Mouse (Mus musculus) heart, adult 8-10 months (tissue): ENCODE measurements at regions not wholly inside any gene's neighbourhood (a gene's known extent, or its start where the extent isn't known, plus 50 kb on each side); places are given as distances from the start of the nearest gene placed in this dataset.

ENCODE experiments used
- DNase-seq: peaks from one replicate; pipeline ENCODE4 v3.0.0; 2022; ENCODE audit warnings: low spot score

DNA sequence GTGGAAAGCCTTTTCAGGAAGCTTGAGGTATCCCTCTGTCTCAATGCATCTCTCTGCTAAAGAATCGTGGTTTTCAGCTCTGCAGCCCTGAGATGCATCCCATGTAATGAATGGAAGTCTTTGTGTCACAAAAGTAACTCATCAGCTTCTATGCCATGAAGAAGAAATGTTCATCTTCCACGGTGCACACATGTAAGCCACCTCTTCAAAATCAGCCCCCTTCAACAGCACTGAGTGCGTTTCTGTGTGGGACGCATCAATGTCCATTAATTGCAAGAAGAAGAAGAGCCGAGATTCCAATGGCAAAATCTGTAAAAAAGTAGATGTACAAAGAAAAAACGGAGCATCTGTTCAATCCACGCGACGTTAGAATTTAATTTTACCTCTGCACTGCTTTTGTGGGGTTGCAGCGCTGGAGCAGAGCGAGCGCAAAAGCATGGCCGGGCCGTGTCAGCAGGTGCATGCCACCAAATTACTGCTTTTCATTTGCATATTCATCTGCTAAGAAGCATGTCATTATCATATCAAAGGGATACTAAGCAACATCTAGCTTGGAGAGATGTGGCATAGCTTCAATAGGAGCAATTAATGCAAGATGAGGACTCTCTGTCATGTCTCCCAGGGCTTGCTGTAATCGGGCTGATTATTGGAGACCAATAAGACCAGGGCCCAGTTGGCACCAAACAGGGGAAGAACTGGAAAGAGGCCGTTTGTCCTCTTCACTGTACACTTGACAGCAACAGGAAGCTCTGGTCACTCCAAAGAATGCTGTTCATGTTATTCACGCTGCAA lies 185.0 kb upstream of the Sox2 start:
- DNase-seq, result no peak

DNA sequence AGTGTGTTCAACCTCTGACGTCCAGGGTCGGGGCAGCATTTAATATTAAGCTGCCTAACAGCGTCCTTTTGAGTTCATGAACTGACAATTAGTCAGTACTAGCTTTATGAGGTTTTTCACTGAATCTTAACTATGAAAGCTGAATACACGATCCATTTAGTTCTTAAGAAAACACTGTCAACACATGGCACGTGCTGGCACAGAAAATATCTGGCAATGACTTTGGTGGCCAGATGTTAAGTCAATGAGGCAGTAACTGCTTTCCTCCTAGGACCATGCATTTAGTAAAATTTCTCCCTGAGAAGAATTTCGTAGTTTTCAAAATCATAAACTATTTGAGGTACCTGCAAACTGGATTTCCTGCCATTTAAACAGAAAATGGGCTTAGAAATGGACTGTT lies 191.4 kb upstream of the Sox2 start:
- no peak for DNase-seq

DNA sequence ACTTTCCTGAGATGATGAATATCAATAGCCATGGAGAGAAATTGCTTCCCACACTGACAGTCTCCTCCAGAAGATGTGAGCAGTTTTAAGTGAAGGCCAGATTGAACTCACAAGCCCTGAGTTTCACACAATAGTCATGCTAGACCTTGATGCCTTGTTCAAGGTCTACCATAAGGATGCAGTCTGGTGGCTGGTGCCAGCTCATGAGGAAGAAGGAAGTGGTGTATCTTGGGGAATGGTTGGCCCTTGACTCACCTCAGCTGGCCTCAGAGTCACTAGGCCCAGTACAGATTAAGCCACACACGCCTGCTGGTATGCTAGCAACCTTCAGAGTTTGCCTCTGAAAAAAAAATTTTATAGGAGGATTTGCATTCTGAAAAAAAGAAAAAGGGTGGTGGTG lies 192.4 kb upstream of the Sox2 start:
- no peak for DNase-seq

DNA sequence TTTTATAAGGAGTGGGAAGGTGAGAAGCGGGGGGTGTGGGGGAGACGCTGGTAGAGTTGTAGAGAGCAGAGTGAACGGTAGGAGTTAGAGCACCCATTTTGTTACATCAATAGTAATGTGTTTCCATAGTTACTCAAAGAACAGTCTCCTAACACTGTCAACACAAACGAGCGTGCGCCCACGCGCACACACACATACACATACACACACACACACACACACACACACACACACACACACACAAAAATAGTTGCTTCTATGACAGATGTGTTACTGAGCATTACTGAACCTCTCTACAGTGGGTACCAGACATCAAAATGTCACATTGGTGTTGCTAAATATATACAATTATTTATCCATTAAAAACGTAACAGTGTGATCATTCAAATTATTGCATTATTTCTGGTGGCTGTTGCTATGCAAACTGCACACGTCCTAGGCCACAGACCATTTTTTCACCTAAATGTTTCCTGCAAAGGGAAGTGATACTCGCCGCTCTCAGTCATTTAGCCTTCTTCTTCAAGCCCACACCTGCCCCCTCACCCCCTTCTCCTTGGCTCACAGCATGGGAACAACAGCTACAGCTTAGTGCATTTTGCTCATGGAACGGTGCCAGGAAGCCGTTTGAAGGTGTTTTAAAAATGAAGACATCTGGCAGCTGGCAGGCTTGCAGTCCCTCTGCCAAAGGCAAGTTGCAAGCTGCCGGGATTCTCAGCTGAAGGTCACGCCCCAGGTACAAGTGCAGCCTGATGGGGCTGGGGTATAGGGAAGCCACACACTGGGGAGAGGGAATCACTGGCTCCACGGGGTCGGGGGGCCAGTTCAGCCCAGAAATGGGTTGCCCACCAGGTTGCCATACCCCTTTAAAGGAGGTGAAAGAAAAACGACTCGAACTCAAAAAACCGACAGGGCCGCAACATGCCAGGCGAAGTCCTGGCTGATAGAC lies 193.4 kb upstream of the Sox2 start:
- DNase-seq, result no peak

DNA sequence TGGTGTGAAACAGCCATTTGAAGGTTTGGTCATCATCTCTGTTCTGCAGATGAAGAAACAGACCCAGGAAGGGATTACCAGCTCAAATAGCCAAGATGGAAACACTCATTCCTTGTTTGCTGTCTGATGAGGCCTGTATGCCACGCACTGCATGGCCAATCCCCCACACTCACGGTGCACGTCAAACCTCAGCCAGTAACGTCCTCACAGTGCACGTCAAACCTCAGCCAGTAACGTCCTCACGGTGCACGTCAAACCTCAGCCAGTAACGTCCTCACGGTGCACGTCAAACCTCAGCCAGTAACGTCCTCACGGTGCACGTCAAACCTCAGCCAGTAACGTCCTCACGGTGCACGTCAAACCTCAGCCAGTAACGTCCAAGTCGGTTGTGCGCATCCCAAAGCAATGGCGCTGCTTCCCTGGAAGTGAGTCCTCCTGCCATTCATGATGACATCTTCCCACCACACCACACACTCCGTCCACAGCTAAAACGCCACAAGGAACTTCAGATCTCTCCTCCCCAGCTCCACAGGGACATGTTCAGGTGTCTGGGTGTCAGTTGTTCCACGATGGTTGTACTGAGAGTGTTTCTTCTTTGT lies 196.1 kb upstream of the Sox2 start:
- DNase-seq, result no peak

DNA sequence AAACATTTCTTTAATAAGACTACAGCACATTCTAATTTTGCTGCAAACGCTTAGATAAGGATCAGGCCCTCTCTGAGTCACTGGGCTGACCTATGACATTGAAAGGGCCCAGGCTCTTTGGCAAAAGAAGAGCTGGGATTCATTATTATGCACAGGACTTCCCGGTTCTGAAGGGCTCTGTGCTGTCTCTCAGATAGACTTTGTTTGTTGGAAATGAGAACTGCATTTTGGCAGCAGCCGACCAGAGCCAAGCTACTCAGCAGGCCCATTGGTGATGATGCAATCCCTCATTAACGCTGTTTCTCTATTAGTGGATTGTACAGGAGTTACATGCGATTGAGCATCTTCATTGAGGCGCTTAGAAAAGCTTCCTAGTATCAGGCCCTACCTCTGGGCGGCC lies 204.9 kb upstream of the Sox2 start:
- DNase-seq, result no peak

DNA sequence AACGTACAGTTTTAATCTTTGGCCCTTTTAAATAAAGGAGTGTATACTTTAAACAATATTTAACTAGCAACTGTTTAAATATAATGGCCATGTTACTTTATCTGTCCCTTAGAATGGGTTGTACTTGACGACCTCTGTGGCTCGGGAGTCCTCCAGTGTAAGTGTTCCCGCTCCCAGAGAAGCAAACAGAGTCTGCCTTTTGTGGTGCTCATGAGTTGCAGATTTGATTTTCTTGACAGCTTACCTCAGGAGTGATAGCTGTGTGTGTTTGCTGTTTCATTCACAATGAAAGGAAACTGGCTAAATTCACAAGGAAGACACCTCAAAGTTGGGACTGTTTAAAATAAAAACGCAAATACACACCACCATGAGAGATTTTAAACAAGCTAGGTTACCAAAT lies 205.4 kb upstream of the Sox2 start:
- DNase-seq, result no peak

DNA sequence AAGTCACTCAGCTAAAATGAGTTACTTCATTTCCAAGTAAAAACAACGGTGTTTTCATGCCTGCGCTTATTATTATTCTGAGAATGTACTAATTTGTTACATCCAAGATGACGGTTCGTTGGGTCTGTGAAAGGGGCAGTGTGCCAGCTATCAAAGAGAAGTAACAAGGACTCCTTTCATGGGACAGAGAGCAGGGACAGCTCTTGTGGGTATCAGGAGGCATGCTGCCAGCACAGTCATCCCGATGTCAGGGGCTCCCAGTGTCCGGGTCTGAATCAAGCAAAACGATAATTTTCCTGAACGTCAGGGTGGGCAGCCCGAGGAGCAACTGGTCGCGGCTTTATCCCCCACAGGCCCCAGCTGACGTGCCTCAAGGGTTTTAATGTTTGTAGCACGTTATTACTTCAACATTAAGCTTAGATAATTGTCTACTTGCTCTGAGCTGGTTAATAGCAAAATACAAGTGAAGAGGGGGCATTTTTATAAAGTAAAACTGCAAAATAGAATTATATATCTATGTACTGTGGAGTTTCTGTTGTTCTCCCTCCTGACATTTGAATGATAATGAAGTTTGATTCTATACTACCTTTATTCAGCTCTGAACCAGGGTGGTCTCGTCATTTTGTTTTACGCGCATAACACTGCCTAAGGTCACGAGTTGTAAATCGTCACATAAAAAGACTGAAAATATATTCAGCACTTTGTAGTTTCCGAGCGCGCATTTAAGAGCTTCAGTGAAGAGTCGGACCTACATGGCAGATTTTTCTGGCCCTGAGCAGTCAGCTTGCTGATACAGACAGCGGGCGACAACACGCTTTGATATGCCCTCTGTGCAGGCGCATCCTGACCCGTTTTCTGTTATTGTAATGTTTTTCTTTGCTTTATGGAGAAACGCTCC lies 206.2 kb upstream of the Sox2 start:
- no peak for DNase-seq

DNA sequence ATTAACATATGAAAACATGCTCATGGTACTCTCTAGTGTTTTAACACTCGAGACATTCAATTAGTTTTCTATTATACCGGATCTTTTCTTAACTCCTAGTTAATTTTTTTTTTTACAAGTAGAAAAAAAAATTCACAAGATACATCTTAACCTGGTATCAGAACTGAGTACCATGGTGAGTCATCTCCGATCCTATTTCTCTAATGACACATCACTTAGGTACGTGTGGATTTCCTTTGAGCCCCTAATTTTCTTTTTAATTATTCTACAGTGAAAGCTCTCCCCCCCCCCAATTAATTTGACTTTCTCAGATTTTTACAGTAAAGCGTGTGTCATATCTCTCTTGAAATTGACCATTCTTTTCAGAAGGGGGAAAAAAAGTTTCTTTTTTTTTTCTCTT lies 206.9 kb upstream of the Sox2 start:
- DNase-seq, result no peak

DNA sequence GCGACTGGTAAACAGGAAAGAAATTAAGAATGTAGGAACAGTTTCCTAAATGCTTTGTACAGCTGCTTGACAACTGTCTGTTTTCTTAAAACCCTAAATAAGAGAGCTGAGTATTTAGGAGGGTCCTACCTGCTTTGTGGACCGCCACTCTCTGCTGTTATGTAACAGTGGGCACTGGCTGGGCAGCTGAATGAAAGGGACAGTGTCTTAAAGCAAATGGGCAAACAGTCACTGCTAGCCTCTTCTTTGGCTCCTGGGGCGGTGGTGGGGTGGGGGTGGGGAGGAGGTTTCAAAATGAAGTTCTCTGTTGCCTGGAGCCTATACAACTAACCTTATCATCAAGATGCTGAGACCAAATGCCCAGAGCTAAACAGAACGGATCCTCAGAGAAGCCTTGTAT lies 208.4 kb upstream of the Sox2 start:
- no peak for DNase-seq

DNA sequence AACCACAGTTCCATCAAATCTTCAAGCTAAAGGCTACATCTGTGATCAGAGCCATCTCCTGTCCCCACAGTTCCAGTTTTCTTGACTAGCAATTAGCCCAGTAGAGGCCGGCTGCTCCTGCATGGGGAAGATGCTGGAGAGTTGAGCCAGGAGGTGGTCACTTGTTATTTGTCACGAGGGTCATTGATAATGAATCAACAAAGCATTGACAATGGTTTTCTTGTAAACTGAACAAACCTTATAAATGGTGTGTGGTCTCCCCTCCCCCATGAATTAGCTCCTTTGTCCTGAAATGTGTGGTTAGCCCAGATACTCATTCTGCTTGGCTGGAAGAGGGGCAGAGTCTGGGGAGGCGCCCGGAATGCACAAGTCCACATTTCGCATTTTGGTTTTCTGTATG lies 208.9 kb upstream of the Sox2 start:
- no peak for DNase-seq

DNA sequence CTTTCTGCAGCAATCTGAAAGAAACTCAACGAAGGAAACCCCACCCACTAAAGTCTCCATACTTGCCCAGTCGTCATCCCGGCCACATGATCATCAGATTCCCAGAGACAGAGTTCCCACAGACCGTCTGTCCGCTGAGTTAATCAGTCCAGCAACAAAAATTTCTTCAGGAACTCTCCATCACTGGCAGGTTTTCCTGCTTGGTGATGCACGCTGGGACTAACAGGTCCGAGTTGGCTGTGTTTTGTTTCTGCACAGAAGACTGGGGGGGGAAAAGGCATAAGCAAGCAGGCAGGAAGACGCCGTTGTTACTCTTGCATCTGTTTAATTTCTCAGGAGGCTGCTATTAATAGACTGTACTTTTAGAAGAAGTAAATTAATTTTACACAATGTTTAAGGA lies 215.3 kb upstream of the Sox2 start:
- DNase-seq, result no peak

DNA sequence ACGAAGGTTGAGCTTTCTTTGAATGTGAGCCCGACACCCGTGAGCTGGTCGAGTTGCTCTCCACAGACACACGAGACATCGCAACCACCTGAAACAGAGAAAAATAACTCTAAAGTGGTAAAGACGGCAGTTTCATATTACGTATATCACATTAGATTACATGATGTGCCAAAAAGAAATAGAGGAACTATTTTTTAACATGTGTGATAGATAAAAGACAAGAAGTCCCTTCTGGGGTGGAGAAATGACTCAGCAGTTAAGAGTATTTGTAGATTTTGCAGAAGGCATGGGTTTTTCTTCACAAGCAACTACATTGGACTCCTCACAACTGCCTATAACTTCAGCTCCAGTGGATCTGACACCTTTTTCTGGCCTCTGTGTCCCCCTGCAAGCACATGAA lies 222.2 kb upstream of the Sox2 start:
- DNase-seq, result no peak

DNA sequence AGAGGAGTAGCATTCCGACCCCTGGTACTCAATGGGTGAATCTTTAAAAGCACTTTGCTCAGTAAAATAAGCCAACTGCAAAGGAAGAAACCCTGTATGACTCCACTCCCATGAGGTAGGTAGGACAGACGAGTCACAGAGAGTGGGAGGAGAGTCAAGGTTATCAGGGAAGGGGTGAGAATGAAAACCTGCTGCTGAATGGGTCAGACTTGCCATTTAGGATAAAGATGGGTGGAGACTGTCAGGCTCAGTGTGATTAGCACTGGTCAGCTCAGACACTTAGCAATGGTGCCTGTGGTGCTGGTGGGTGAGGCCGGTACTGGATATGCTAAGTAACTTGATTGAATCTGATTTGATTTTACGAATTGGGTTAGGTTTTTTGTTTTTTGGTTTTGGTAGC lies 222.7 kb upstream of the Sox2 start:
- no peak for DNase-seq

DNA sequence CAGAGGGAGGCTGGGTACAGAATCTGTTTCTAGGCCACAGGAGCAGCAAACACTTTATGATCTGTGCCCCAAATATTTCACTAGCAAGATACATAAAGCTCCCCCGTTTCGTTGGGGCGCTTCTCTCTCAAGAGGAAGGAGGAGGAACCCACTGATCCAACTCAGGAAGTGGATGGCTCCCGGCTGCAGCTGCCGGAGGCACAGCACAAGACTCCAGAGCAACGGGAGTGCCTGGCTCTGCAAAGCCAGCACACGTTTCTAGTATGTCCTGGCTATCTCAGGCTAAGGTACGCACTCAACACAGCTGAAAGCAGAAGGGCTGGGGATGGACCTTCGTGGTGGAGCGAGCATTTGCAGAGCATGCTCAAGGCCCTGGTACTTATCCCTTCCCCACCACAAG lies 223.2 kb upstream of the Sox2 start:
- DNase-seq, result no peak

DNA sequence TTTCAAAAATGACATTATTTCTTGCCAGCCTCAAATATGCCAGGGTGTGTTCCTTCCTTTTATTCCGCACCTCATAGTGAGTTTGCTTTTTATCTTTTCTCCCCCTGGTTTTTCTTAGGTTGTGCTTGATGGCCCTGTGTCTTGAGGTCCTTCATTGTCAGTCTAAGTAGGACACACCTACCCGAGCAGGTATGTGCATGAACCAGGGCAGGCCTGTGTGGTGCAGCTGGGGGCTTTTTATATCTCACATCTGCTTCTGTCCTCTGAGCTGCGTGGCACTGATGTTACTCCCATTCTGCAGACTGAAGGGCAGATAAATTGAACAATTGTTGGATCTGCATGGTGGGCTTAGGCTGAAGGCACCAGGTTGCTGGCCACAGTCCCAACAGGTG lies 238.3 kb upstream of the Sox2 start:
- no peak for DNase-seq

DNA sequence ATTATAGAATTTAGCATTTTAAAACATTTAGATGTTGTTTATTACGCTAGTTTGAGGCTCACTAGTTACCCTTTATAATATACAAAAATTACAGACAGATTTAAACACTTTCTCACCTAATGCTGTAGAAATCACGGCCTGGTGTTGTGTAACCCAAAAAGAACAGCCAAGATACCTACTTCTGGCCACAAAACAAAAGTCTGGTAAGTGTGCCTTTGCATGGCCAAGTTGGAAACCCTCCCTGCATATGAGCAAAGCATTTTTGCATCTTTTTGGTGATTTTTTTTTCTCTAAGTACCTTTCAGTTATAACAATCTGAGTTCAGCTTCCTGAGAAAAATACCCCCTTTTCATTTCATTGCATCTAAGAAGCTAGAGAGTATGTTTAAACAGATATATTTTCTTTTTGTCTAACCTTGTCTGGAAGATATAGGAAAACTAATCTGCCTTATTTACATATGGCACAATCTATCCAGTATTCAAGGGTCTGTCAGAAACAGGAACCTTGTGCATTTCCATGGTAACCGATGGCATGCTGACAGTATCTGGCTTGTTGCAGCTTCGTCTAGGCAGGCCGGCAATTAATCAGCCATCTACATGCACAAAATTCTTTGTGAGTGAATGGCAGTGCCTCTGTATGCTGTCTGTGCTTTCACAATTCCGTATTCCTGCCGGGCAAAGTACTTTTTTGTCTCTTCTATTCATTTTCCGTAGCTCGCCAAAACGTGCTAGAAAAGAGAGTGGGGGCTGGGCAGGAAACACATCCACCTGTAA lies 238.9 kb upstream of the Sox2 start:
- no peak for DNase-seq

DNA sequence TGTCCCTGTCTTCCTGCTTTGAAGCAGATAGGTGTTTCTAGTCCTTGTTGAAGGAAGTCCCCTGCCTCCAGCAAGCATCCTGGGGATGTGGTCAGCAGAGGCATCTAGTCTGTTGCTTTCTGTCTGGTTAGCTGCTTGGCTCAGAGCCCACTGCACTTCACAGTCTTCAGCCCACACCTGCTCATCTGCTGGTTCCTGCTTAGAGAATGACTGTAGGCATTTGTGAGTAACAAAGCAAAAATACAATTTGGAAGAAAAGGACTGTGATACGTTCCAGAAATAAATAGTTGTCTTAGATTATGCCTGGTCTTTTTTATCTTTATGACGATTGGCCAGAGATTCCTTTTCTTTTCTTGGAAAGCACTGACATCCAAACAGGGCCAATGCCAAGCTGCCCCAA lies 246.6 kb upstream of the Sox2 start:
- DNase-seq, result no peak

DNA sequence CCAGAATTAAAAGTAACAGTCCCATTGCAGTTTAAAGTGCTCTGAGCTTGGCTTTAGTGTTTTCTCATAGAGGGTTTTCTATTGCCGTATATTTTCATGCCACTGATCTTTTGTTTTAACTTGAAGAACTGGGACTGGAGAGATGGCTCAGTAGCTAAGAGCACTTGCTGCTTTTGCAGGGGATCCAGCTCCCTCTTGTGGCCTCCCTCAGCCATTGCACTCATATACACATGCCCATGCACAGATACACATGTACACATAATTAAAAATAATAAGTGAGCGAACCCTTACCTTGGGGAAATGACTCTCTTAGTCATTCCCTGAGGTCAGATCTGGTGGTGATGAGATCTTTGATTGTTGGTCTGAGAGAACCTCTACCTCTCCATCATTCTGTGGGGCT lies 258.9 kb upstream of the Sox2 start:
- no peak for DNase-seq

DNA sequence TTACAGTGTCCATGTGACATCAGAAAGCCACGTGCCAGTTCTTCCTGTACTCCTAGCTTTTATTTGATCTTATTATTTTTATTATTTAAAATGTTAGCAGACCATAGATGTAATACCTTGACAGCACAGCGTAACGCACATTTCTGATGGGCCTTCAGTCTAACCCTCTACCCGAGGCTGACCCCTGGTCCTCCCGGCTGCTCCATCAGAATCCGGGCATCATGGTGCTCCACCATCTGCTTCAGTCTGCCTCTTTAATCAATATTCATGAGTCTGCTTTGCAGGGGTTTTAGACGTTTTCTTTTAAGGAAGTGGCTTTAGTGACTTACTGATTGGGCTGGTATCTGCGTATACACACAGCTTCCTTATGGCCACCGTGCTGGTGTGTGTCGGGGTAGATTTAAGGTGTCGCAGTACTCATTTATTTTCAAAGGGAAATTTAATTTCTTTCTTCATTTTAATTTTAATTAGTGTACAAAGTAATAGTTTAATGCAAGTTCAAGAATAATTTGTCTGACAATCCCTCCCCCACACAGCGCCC lies 265.2 kb upstream of the Sox2 start:
- DNase-seq, result no peak

DNA sequence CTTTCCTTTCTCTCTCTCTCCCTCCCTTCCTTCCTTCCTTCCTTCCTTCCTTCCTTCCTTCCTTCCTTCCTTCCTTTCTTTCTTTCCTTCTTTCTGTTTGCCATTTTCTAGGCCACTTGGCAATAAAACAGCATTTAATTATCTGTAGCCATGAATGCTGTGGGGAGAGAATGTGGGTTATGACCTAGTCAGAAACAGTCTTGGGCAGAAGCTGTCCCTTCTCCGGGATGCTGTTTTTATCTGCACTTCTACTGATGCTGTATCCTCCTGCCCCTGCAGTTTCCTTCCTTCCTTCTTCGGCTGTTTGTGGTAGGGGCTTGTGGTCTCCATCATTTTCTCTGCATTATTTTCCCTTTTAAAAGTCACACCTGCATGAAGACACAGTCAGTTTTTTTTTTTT lies 272.3 kb upstream of the Sox2 start:
- no peak for DNase-seq
